Mouse (Mus musculus) hindbrain, embryonic 12.5 days (tissue): ENCODE measurements around the gene Fam193b. TPM values are rescaled to one million over a fixed set of nuclear protein-coding genes. Genes with fewer than 3 reads are reported as not detected.

Experiments used
- ATAC-seq: fragments of 200-750 bp; cut with Nextera tagmentation; 2 replicates; pipeline ENCODE4 v1.8.0; 2017; ENCODE audit warnings: moderate TSS enrichment; ENCODE audit not compliant: low FRiP score
- H3K27ac ChIP-seq: fragments of 300-500 bp; sonication (generic); 2 replicates; pipeline ENCODE4 v1.5.1; 2016; ENCODE audit warnings: mild to moderate bottlenecking
- H3K27me3 ChIP-seq: fragments of 300-500 bp; sonication (generic); 2 replicates; pipeline ENCODE4 v1.6.1; 2016; ENCODE audit warnings: mild to moderate bottlenecking
- H3K36me3 ChIP-seq: fragments of 300-500 bp; sonication (generic); 2 replicates; pipeline ENCODE4 v1.6.1; 2016; ENCODE audit warnings: mild to moderate bottlenecking
- H3K4me1 ChIP-seq: fragments of 300-500 bp; sonication (generic); 2 replicates; pipeline ENCODE4 v1.6.1; 2016
- H3K4me2 ChIP-seq: fragments of 300-500 bp; sonication (generic); replicated peaks from 2 replicates; pipeline ENCODE4 v1.6.1; 2016; ENCODE audit warnings: mild to moderate bottlenecking
- H3K4me3 ChIP-seq: fragments of 300-500 bp; sonication (generic); 2 replicates; pipeline ENCODE4 v1.5.1; 2016; ENCODE audit warnings: mild to moderate bottlenecking
- H3K9ac ChIP-seq: fragments of 300-500 bp; sonication (generic); 2 replicates; pipeline ENCODE4 v1.6.1; 2016; ENCODE audit warnings: mild to moderate bottlenecking, moderate library complexity
- H3K9me3 ChIP-seq: fragments of 300-500 bp; sonication (generic); replicated peaks from 2 replicates; pipeline ENCODE4 v1.6.1; 2016; ENCODE audit warnings: mild to moderate bottlenecking
- WGBS: fragments of 180-500 bp; shearing (Covaris S2); methylation state at CpG from one replicate; pipeline ENCODE4 v1.1.7; 2016; 5-methylcytosine and 5-hydroxymethylcytosine counted together
- polyA plus RNA-seq: library from polyadenylated mRNA; unstranded; fragments of >200 nt; fragmentation: Nextera tagmentation; extraction: Ambion mirVana; gene quantifications from 2 replicates; pipeline ENCODE4 v1.2.1, GENCODE M21; 2016

The Fam193b gene
- polyA plus RNA-seq, 1 experiment from 2014 or later = 71.9 TPM

DNA sequence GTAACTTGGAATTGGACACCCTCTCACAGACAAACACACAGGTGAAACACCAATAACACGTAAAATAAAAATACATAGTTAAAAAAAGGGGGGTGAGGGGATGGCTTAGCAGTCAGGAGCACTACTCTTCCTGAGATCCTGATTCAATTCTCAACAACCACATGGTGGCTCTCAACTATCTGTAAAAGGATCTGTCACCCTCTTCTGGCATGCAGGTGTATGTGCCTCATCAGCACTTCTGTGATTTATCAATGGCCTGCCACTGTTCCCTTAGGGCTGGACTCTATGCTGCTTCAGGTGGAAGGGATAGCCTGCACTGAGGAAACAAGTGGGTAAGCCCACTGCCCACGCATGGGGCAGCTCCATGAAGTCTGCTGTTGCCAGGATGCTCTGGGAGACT, 30.0 kb downstream of the Fam193b start:
- Histone ChIP-seq H3K36me3 (peaks cover 84% of the 10 kb centered on the region), H3K27me3 (no peaks in the 10 kb centered on the region), H3K9ac (no peak overlapping the region), H3K4me1 (peaks cover 3% of the 10 kb centered on the region; the same call in 1 of the 2 replicates), H3K4me2 (no peak overlapping the region), H3K4me3 (no peak overlapping the region), H3K9me3 (no peaks in the 10 kb centered on the region), H3K27ac (no peak overlapping the region)
- ATAC-seq = no peak
- 95% methylated on average over 2 of the region's 2 CpGs for WGBS

GRCm38 (mm10) chr13:55536194-55537175, 34.4 kb downstream of the Fam193b start, which contains the start of gene Ddx41:
TSS of gene Ddx41 (minus strand) at chr13:55536658.
- H3K9ac ChIP-seq = peak within 1 kb of the TSS; percentile 85
- peak; percentile 98 for ATAC-seq
- no peaks in the 10 kb centered on the region for H3K27me3 ChIP-seq
- WGBS = 1% methylated on average over 70 of the region's 70 CpGs
- H3K27ac ChIP-seq = peak within 1 kb of the TSS; percentile 78
- H3K4me3 ChIP-seq = peak within 1 kb of the TSS; percentile 87
- H3K4me2 ChIP-seq = peak within 1 kb of the TSS; percentile 95
- no peaks in the 10 kb centered on the region for H3K9me3 ChIP-seq
- H3K36me3 ChIP-seq = peaks cover 69% of the 10 kb centered on the region
- peaks cover 14% of the 10 kb centered on the region for H3K4me1 ChIP-seq

DNA sequence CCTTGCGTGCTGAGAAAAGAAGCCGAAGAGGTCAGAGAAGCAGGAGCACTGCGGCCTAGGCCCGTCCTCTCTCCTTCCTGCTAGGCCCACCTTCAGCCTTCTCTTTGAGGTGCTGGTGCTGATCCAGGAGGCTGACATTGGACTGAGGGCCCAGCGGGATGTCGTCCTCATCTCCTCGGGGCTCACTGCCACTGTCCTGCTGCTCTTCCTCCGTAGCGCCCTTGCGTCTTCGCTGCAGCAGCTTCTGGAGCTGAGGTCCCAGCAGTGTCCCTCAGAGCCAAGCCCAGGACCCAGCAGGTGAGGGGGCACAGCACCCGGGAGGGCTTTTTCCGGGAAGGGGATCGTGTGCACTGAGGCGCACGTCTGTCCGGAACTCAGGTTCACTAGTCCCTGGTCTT, 35.1 kb downstream of the Fam193b start:
- Histone ChIP-seq H3K9me3 (no peaks in the 10 kb centered on the region), H3K27me3 (no peaks in the 10 kb centered on the region), H3K4me3 (peak overlapping the region; percentile 87), H3K4me2 (peak overlapping the region; percentile 95), H3K36me3 (peaks cover 69% of the 10 kb centered on the region), H3K4me1 (peaks cover 14% of the 10 kb centered on the region), H3K9ac (peak overlapping the region; percentile 85), H3K27ac (peak overlapping the region; percentile 78)
- 16% methylated on average over 17 of the region's 17 CpGs for WGBS
- no peak for ATAC-seq

DNA sequence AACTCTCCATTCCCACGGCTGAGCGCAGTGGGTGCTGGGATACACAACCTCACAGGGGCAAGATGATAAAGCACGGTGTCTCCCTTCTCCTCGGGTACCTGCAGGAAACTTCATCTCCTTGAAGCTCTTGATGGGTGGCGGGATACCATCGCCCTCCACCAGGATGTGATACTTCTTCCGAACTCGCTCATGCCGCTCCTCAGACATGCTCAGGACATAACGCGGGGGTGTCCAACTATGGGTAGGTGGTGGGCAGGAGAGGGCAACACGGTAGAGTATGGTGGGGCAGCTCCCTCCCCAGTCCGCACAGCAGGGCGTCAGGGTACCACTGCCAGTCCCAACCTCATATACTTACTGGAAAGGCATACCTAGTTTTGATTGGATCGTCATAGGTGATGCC, 35.7 kb downstream of the Fam193b start:
- H3K4me3 ChIP-seq = peak overlapping the region; percentile 87
- H3K4me2 ChIP-seq = peak overlapping the region; percentile 95
- peak overlapping the region; percentile 85; the same call in 1 of the 2 replicates for H3K9ac ChIP-seq
- H3K27ac ChIP-seq = no peak overlapping the region
- peaks cover 69% of the 10 kb centered on the region for H3K36me3 ChIP-seq
- WGBS = 94% methylated on average over 15 of the region's 15 CpGs
- peaks cover 14% of the 10 kb centered on the region for H3K4me1 ChIP-seq
- H3K27me3 ChIP-seq = no peaks in the 10 kb centered on the region
- H3K9me3 ChIP-seq = no peaks in the 10 kb centered on the region
- ATAC-seq = no peak

GRCm38 (mm10) chr13:55529198-55529915, 41.6 kb downstream of the Fam193b start, which contains the start of gene Dok3:
TSS of gene Dok3 (minus strand) at chr13:55529296.
- Histone ChIP-seq H3K36me3 (peaks cover 59% of the 10 kb centered on the region), H3K9me3 (no peaks in the 10 kb centered on the region), H3K4me2 (no peak within 1 kb of the TSS), H3K4me1 (no peaks in the 10 kb centered on the region), H3K9ac (no peak within 1 kb of the TSS), H3K4me3 (no peak within 1 kb of the TSS), H3K27ac (no peak within 1 kb of the TSS), H3K27me3 (no peaks in the 10 kb centered on the region)
- WGBS = 85% methylated on average over 8 of the region's 8 CpGs
- no peak for ATAC-seq

- H3K27ac ChIP-seq = no peak overlapping the region
- H3K4me1 ChIP-seq = 0 out of 2 replicates have a peak, but pooled peaks cover 4% of the 10 kb centered on the region
- no peak for ATAC-seq
- H3K9ac ChIP-seq = no peak overlapping the region
- H3K9me3 ChIP-seq = no peaks in the 10 kb centered on the region
- H3K27me3 ChIP-seq = no peaks in the 10 kb centered on the region
- no peak overlapping the region for H3K4me2 ChIP-seq
- WGBS = 83% methylated on average over 18 of the region's 18 CpGs
- no peak overlapping the region for H3K4me3 ChIP-seq
- peaks cover 47% of the 10 kb centered on the region for H3K36me3 ChIP-seq
These were observed 42.8 kb downstream of the Fam193b start for GRCm38 (mm10) chr13:55527834-55528772.

DNA sequence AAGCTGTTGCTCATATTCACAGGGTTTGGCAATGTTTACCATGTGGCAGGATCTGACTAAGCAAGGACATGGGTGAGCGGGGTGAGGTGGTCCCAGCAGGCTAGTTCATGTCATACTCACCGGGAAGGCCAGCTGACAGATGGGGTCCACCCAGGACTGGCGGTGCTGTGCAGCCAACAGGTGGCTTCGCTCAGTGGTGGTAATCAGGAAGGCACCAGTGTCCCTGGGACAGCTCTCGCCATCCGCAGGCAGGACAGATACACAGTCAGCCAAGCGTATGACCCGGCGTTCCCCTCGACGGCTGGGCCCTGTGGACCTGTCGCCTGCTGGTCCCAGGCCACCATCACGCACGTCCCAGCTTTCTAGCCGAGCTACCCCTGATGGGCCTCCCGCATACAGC, 43.7 kb downstream of the Fam193b start:
- 0 out of 2 replicates have a peak, but pooled peaks cover 4% of the 10 kb centered on the region for H3K4me1 ChIP-seq
- ATAC-seq = no peak
- H3K36me3 ChIP-seq = peaks cover 39% of the 10 kb centered on the region
- no peaks in the 10 kb centered on the region for H3K9me3 ChIP-seq
- 84% methylated on average over 16 of the region's 16 CpGs for WGBS
- no peak overlapping the region for H3K4me3 ChIP-seq
- no peak overlapping the region for H3K4me2 ChIP-seq
- no peak overlapping the region for H3K9ac ChIP-seq
- no peak overlapping the region for H3K27ac ChIP-seq
- H3K27me3 ChIP-seq = no peaks in the 10 kb centered on the region

DNA sequence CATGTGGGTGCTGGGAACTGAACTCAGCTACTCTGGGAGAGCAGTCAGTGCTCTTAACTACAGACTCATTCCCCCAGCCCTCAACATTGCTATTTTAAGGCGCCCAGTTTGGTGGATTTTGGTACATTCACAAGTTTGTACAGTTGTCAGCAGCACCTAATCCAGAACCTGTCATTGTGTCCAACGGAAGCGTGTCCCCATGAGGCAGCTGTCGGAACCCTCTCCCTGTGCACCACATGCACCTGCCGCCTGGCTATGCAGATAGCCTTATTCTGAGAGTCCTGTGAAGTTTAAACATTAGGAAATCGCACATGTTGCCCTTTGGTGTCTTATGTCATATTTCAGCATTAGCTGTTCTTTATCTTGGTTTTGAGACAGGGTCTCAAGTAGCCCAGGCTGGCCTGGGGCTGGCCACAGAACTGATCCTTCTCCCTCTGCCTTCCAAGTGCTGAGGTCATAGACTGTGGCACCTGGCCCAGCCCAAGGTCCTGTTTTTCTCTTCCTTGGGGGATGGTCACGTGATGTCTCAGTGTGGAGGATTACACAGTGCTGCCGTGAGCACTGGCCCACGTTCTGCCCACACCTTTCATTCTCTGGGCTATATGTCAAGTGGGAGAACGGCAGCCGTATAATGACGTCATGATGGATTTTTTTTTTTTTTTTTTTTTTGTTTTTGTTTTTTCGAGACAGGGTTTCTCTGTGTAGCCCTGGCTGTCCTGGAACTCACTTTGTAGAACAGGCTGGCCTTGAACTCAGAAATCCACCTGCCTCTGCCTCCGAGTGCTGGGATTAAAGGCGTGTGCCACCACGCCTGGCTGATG, 45.0 kb downstream of the Fam193b start:
- H3K27ac ChIP-seq = no peak overlapping the region
- no peak for ATAC-seq
- H3K36me3 ChIP-seq = peaks cover 26% of the 10 kb centered on the region
- no peaks in the 10 kb centered on the region for H3K27me3 ChIP-seq
- no peaks in the 10 kb centered on the region for H3K9me3 ChIP-seq
- H3K4me3 ChIP-seq = no peak overlapping the region
- H3K4me2 ChIP-seq = no peak overlapping the region
- H3K4me1 ChIP-seq = 0 out of 2 replicates have a peak, but pooled peaks cover 4% of the 10 kb centered on the region
- 80% methylated on average over 16 of the region's 16 CpGs for WGBS
- no peak overlapping the region for H3K9ac ChIP-seq

DNA sequence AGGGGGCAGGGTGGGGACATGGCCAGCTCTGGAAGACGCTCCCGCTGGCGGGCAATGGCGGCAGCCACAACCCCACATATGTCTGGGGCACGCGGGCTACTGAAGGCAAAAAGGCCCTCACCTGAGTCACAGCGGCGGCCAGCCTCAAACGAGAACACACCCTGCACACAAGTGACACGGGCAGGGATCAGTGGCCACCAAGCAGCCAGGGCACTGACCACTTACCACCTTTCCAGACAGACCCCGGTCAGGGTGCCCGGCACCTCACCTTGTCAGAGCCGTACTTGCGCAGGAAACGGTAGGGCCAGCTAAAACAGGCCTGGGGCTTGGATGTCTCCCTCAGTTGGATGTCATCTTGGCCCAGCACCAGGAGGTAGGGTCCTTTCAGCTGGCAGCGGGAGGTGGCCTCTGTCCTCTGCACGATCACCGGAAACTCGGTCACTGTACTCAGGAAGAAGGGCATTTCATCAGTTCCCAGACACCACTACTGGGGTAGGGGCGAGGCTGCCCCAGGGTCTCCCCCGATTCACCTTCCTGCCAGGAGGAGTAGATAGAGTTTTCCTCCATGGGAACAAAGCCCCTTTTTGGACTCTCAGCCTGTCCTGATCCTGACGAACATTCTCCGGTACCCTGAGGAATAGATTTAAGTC, 46.8 kb downstream of the Fam193b start:
- no peaks in the 10 kb centered on the region for H3K27me3 ChIP-seq
- 0 out of 2 replicates have a peak, but pooled peaks cover 4% of the 10 kb centered on the region for H3K4me1 ChIP-seq
- H3K9ac ChIP-seq = no peak overlapping the region
- WGBS = 90% methylated on average over 23 of the region's 23 CpGs
- no peak for ATAC-seq
- no peaks in the 10 kb centered on the region for H3K9me3 ChIP-seq
- no peak overlapping the region for H3K27ac ChIP-seq
- H3K36me3 ChIP-seq = peaks cover 8% of the 10 kb centered on the region
- no peak overlapping the region for H3K4me2 ChIP-seq
- H3K4me3 ChIP-seq = no peak overlapping the region

DNA sequence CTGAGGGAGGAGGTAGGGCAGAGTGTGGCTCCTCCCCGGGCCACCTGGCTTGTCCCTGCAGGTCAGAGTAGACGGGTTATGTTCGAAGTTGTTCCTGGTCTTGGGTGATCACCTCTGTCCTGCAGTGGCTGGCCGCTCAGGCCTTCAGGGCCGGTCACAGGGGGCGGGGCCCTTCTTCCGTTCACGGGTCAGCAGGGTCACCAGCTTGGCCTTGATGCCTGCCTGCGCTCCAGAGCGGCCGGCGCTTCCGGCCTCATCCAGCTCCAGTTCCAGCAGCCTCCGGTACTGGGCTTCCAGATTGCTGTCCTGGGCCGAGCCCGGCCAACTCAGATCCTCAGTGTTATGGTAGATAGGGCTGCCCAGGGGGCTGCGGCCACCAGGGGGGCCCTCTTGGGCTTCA, 47.6 kb downstream of the Fam193b start:
- Histone ChIP-seq H3K9me3 (no peaks in the 10 kb centered on the region), H3K4me3 (no peak overlapping the region), H3K4me2 (no peak overlapping the region), H3K9ac (no peak overlapping the region), H3K27me3 (no peaks in the 10 kb centered on the region), H3K36me3 (0 out of 2 replicates have a peak, but pooled peaks cover 4% of the 10 kb centered on the region), H3K4me1 (0 out of 2 replicates have a peak, but pooled peaks cover 4% of the 10 kb centered on the region), H3K27ac (no peak overlapping the region)
- WGBS = 66% methylated on average over 17 of the region's 17 CpGs
- ATAC-seq = no peak
